ENCODE assay signal across 16 mouse cellular contexts in the genomic region with DNA sequence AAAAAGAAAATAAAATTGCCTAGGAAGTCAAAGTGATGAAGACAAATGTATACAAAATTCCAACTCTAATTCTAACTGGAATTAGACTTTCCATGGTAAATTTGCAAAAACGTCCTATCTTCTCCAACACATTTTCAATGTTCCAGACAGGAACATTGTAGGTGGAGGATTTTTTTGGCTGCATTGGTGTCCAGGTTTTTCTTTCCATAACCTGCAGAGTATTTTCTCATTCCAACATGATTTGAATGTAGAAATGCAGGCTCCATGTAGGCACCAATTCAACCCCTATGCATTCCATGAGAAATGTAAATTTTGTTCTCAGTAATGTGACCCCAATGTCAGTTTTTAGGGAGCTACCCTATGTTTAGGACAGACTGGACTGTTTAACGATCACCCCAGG.
"Had no signal": no experiment of that assay in that cellular context is flagged by ENCODE, and none has a peak within 500 bp of the region (broad histone marks: within the 10 kb centered on the region; RNA-seq: fewer than 3 reads in every experiment).

No protein-coding gene starts in this region.

- H3K4me2 ChIP-seq: neural tube, embryonic 13.5 days; neural tube, embryonic 15.5 days; stomach, embryonic 15.5 days had no signal

- H3K4me1 ChIP-seq: neural tube, embryonic 13.5 days; neural tube, embryonic 15.5 days; stomach, embryonic 15.5 days had no signal

- H3K9ac ChIP-seq: neural tube, embryonic 13.5 days; neural tube, embryonic 15.5 days; stomach, embryonic 15.5 days had no signal

- H3K4me3 ChIP-seq: neural tube, embryonic 13.5 days; neural tube, embryonic 15.5 days; stomach, embryonic 15.5 days had no signal

- H3K27me3 ChIP-seq: neural tube, embryonic 13.5 days; neural tube, embryonic 15.5 days; stomach, embryonic 15.5 days had no signal

- H3K36me3 ChIP-seq: neural tube, embryonic 13.5 days; neural tube, embryonic 15.5 days; stomach, embryonic 15.5 days had no signal

- H3K9me3 ChIP-seq: neural tube, embryonic 13.5 days; neural tube, embryonic 15.5 days; stomach, embryonic 15.5 days had no signal

- DNase-seq: retina, postnatal 1 day; right cerebral cortex, adult 18-20 months; right cerebral cortex, postnatal 14 days; right cerebral cortex, postnatal 25 days; right cerebral cortex, postnatal 4 days; spleen, adult 18-20 months; thymus, adult 18-20 months; thymus, adult 2 months; thymus, postnatal 14 days; thymus, postnatal 25 days; thymus, postnatal 36 days; thymus, postnatal 4 days had no signal

- H3K27ac ChIP-seq: neural tube, embryonic 13.5 days; neural tube, embryonic 15.5 days; stomach, embryonic 15.5 days; stomach, postnatal 0 days had no signal
